Mouse (Mus musculus) bone marrow, adult 2 months (tissue): ENCODE results near the gene Kcnh5. TPM values are rescaled to one million over a fixed set of nuclear protein-coding genes. Genes with fewer than 3 reads are reported as not detected.

Experiments used
- H3K27ac ChIP-seq: fragments of 200-500 bp; 2 replicates; pipeline ENCODE4 v1.5.1; 2012; ENCODE audit warnings: low read depth, mild to moderate bottlenecking, control low read depth, inconsistent platforms, low read length; ENCODE audit not compliant: control insufficient read depth, poor library complexity, insufficient read depth
- H3K4me1 ChIP-seq: fragments of 200-500 bp; 2 replicates; pipeline ENCODE4 v1.6.1; 2011; ENCODE audit warnings: low read length; ENCODE audit not compliant: control insufficient read depth, insufficient read depth
- H3K4me3 ChIP-seq: fragments of 200-500 bp; replicated peaks from 2 replicates; pipeline ENCODE3; 2011; ENCODE audit warnings: mild to moderate bottlenecking, low read depth, low read length, control low read depth; ENCODE audit not compliant: control insufficient read depth
- CTCF ChIP-seq: fragments of 200-500 bp; IDR thresholded peaks from 2 replicates; pipeline ENCODE4 v1.5.1; 2011; ENCODE audit warnings: low read length, control low read depth; ENCODE audit not compliant: control insufficient read depth, insufficient read depth
- POLR2A ChIP-seq: fragments of 200-500 bp; IDR thresholded peaks from 2 replicates; pipeline ENCODE4 v1.6.1; 2011; ENCODE audit warnings: low read depth, mild to moderate bottlenecking, control low read depth, low read length, borderline replicate concordance; ENCODE audit not compliant: control insufficient read depth
- WGBS: fragments of 180-500 bp; shearing (Covaris S2); methylation state at CpG from one replicate; pipeline ENCODE4 v1.1.7; 2018; 5-methylcytosine and 5-hydroxymethylcytosine counted together
- polyA plus RNA-seq: library from polyadenylated mRNA; stranded (reverse); fragments of >200 nt; gene quantifications from 2 replicates; pipeline ENCODE4 v1.2.4, GENCODE M21; 2011; ENCODE audit warnings: low replicate concordance; ENCODE audit not compliant: missing spikeins, insufficient read depth, insufficient read length

Gene Kcnh5
- polyA plus RNA-seq = not detected in 2 replicates

- H3K4me1 ChIP-seq = no peaks in the 10 kb centered on the region
- H3K27ac ChIP-seq = no peak within 1 kb of the TSS
- H3K4me3 ChIP-seq = no peak within 1 kb of the TSS
- WGBS = 2% methylated on average over 52 of the region's 52 CpGs
- no peak for TF ChIP-seq POLR2A
- TF ChIP-seq CTCF = no peak
These were observed at the start of gene Kcnh5 for GRCm38 (mm10) chr12:75176691-75177645. Kcnh5 (minus strand) TSS chr12:75177332.

- TF ChIP-seq POLR2A = no peak
- TF ChIP-seq CTCF = no peak
- Histone ChIP-seq H3K4me3 (no peak overlapping the region), H3K4me1 (no peaks in the 10 kb centered on the region), H3K27ac (no peak overlapping the region)
- 82% methylated on average over 1 of the region's 1 CpGs for WGBS
These were observed 46.8 kb upstream of the Kcnh5 start for GRCm38 (mm10) chr12:75223966-75224365.

- TF ChIP-seq CTCF (no peak), POLR2A (no peak)
- Histone ChIP-seq H3K27ac (no peak overlapping the region), H3K4me1 (no peaks in the 10 kb centered on the region), H3K4me3 (no peak overlapping the region)
- WGBS = 82% methylated on average over 2 of the region's 2 CpGs
These were observed 12.3 kb upstream of the Kcnh5 start for GRCm38 (mm10) chr12:75189413-75189812.

GRCm38 (mm10) chr12:75182646-75183045 lies 5.5 kb upstream of the Kcnh5 start:
- Histone ChIP-seq H3K4me1 (no peaks in the 10 kb centered on the region), H3K4me3 (no peak overlapping the region), H3K27ac (no peak overlapping the region)
- TF ChIP-seq CTCF (no peak), POLR2A (no peak)
- 75% methylated on average over 7 of the region's 7 CpGs for WGBS

GRCm38 (mm10) chr12:75179491-75179890 lies 2.4 kb upstream of the Kcnh5 start:
- Histone ChIP-seq H3K27ac (no peak overlapping the region), H3K4me1 (no peaks in the 10 kb centered on the region), H3K4me3 (no peak overlapping the region)
- TF ChIP-seq POLR2A = no peak
- no peak for TF ChIP-seq CTCF
- WGBS = 21% methylated on average over 8 of the region's 8 CpGs

- WGBS = 7% methylated on average over 13 of the region's 13 CpGs
- H3K4me3 ChIP-seq = no peak overlapping the region
- no peak overlapping the region for H3K27ac ChIP-seq
- no peak for TF ChIP-seq POLR2A
- no peak for TF ChIP-seq CTCF
- H3K4me1 ChIP-seq = no peaks in the 10 kb centered on the region
These were observed 506 bp upstream of the Kcnh5 start for GRCm38 (mm10) chr12:75177646-75178030.

GRCm38 (mm10) chr12:75175931-75176565 lies 1.1 kb downstream of the Kcnh5 start:
- Histone ChIP-seq H3K4me1 (no peaks in the 10 kb centered on the region), H3K27ac (no peak overlapping the region), H3K4me3 (no peak overlapping the region)
- no peak for TF ChIP-seq POLR2A
- WGBS = 10% methylated on average over 19 of the region's 19 CpGs

- WGBS = 8% methylated on average over 2 of the region's 2 CpGs
- Histone ChIP-seq H3K4me3 (no peak overlapping the region), H3K27ac (no peak overlapping the region), H3K4me1 (no peaks in the 10 kb centered on the region)
- TF ChIP-seq POLR2A (no peak), CTCF (no peak)
These were observed 6.2 kb downstream of the Kcnh5 start for GRCm38 (mm10) chr12:75170970-75171369.
